Mouse (Mus musculus) cerebellum, postnatal 25 days (tissue): Measurements from ENCODE around the gene Tnfrsf18.
A peak's percentile ranks its signal among the peaks of the same experiment; 100 is the strongest.

Experiments used
- DNase-seq, 2 experiments: peaks; one replicate each; pipeline ENCODE4 v3.0.0; 2021; ENCODE audit warnings: mixed read lengths in 2 of 2

The Tnfrsf18 gene

DNA sequence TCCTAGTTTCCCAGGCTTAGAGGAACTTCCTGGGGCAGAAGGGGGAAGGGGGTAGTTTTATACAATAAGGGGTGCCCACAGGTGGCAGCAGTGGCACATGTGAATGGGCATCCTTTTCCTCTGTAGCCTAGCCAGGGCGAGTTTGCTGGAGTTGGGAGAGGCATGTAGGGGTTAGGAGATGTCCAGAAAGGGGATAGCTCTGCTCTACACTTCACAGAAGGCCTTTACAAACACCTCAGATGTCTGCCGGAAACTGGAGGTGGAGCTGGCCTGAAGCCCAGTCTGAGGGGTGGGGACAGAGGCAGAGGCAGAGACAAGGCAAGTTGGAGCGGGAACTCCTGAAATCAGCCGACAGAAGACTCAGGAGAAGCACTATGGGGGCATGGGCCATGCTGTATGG is at the start of gene Tnfrsf18:
Tnfrsf18 (plus strand) TSS at position 152 of the 400 bp plus-strand sequence.
- DNase-seq, result peak; percentile 30 to 55

DNA sequence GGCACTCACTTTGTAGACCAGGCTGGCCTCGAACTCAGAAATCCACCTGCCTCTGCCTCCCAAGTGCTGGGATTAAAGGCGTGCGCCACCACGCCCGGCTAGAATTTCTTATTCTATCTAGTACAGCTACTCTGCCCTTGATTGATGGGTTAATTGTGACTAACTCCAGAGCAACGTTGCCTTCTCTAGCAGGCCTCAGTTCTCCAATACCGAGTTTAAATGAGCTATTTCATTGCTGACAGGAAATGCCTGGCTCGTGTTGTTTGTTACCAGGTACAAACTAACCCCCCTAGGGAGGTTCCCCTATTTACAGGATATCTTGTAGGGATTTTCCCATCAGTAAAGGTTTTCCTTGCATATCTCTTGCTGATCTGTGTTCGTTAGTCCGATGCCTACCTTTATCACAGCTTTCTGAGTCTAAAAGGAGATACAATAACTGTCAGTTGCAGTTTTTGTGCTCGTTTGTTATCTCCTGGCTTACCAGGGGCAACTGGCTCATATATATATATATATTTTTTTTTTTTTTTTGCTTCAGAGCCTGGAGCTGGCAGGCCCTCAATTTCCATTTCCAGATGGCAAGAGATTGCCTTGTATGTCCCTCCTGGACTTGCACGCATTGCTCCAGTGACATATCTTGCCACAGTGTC is 44.4 kb upstream of the Tnfrsf18 start:
- DNase-seq, result no peak

DNA sequence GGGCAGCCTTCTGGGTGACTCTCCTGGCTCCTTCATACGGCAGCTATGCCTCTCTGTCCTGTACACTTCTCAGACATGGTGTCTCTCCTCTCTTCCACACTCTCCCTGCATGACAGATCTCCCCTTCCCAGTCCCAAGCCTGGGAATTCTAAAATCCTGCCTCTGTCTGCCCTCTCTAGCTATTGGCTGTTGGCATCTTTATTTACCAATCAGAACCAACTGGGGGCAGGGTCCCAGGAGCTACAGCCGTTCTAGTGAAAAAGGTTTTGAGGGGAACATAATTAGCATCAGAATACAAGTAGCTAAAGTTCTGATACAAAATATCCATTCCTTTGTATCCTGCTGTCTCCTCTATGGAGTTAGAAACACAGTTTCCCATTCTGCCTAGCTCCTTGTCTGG is 42.2 kb upstream of the Tnfrsf18 start:
- DNase-seq, result no peak

DNA sequence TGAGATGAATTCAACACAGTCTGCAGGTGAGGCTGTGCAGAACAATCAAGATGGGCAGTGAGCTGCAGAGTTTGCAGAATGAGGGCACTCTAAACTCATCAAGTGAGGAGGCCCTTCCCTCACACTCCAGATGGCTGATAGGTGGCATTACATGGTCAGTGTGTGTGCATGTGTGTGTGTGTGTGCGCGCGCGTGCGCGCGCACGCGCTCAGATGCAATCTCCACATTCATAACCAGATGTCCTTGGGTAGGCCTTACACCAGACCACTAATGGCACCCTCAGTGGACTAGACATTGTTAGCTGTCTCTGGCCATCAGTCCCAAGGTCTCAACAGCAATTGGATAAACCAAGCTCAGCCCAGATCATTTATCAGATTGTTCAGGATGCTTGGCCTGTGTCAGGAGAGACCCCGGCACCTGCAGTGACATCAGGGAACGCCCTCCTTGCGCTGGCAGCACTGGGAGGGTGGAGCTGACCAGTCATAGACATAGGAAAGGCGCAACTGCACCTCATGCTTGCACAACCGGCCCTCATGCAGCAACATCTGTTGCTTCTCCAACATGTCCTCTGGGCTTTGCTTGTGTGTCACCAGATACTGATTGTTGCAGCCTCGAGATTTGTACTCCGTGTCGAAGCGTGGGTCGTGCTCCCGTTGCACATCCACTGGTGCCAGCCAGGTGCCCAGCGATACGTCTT is 34.6 kb upstream of the Tnfrsf18 start:
- DNase-seq, result no peak

DNA sequence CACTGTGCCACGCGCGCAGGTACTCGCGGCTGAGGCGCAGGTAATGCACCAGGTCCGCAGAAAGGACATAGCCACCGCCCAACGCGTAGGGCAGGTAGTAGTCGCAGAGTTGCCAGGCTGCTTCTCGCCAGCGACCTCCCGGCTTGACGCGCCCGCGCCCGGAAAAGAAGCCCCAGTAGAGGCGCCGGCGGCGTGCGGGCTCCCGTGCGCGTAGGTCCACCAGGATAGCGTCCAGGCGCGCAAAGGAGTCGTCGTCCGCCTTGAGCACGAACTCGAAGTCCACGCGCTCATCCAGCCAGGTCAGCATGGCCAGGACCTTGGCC is 34.1 kb upstream of the Tnfrsf18 start:
- DNase-seq, result no peak

DNA sequence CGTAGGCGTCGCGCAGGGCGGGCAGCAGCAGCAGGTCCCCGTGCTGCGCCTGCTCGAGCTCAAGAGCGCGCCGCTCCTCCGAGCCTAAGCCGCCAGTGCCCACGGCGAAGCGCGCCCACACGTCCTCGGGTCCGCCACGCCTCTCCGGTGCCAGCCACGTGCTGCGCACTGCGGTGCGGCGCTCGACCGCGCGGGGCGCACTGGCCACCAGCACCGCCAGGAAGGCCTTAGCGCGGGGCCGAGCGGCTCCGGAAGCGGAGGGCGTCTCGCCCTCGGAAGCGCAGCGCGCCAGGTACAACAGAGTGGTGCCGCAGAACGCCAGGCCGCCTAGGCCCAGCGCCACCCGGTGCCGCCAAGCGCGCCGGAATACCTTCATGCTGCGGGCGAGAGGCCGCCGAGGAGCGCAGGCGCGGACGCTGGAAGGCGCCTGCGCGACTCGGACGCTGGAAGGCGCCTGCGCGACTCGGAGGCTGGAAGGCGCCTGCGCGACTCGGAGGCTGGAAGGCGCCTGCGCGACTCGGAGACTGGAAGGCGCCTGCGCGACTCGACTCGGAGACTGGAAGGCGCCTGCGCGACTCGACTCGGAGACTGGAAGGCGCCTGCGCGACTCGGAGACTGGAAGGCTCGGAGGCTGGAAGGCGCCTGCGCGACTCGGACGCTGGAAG is 33.6 kb upstream of the Tnfrsf18 start, which contains the start of the genes B3galt6 and Sdf4:
B3galt6 (minus strand) TSS at position 409 of the 665 bp plus-strand sequence.
Sdf4 (plus strand) TSS at position 632 of the 665 bp plus-strand sequence.
- DNase-seq, result peak; percentile 90 to 93

DNA sequence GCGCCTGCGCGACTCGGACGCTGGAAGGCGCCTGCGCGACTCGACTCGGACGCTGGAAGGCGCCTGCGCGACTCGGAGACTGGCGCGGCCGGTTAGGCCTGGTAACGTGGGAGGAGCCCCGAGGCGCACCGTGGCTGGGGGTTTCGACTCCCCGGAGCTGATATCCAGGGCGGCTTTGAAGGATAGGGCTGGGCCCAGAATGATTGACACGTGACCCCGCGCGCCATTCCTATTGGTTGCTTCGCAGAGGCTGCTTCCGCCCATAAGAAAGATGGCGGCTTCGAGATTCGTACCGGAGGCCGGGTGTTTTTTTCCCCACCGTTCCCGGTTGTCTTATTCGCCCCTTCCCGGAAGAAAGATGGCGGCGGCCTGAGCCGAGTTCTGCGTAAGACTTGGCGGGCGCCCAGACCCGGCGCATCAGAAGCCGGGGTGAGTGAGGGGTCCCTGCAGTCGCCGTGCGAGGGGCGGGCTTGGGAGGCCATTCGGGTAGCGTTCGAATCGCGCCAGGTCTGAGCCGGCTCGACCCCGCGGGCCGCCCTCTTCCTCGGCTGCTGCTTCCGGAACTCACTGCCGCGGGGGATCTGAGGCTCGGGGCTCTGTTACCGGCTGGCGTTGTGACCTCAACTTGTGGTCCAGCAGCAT is 32.9 kb upstream of the Tnfrsf18 start:
- DNase-seq, result peak; percentile 97 to 98

DNA sequence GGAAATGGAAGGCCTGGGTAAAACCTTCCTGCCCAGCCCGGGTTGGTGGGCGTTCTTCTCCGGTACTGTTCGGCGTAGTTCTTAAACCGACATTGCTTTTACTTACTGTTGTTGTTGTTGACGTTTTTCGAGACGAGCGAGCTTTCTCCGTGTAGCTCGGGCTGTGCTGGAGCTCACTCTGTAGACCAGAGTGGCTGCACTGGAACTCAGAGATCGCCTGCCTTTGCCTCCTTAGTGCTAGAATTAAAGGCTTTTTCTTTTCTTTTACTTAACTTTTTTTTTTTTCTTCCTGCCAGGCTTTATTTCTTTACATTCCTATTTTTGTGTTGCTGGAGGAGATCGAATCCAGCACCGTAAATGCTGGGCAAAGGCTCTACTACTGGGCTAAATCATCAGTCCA is 32.4 kb upstream of the Tnfrsf18 start:
- DNase-seq, result no peak

DNA sequence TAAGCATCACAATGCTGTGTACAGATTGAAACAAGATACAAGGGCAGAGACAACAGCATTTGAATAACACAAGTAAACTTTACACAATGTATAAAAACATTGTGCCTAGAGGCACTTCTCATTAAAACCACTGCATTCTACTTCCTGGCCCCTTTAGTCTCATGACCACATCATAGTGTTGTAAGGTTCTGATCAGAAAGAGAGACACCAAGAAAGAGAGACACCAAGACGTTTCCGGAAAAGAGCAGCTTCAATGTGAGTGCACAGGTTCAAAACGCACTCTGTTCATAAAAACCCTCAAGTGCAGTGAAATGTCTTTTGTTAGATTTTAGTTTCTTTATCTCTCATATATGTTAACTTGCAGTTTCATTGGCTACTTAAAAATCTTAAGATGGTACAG is 21.9 kb upstream of the Tnfrsf18 start:
- DNase-seq, result no peak

DNA sequence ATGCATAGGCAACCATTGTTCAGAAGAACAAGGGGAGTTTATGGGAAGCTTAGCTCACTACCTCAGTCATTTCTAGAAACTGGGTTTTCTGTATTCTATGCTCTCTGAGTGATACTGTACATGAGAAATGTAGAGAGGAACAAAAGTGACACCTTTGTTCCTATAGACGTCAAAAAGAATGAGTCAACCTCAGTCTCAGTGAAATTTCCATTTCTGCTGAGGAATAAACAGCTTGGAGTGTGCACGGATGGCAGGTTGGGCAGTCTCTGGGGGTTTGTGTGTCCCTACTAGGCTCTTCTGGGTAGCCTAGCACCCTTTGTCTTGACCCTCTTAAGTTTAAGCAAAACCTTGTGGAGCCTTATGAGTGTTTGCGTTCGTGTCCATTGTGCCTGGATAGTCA is 17.6 kb upstream of the Tnfrsf18 start:
- no peak for DNase-seq

DNA sequence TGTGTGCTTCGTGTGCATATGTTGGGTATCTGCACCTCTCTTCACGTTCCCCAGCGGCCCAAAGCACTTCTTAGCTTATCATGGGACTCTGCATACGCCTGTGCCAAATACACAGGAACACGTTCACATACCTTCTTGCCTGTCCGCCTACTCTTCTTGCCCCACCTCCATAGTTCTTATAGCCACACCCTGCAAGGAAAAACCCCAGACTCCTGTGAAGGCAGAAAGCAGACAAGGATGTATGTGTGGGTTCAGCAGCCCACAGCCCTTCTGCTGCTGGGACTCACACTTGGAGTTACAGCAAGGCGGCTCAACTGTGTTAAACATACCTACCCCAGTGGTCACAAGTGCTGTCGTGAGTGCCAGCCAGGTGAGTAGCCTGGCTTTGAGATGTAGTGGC is 12.3 kb upstream of the Tnfrsf18 start, which contains the start of gene Tnfrsf4:
Tnfrsf4 (plus strand) TSS at position 207 of the 400 bp plus-strand sequence.
- no peak for DNase-seq

DNA sequence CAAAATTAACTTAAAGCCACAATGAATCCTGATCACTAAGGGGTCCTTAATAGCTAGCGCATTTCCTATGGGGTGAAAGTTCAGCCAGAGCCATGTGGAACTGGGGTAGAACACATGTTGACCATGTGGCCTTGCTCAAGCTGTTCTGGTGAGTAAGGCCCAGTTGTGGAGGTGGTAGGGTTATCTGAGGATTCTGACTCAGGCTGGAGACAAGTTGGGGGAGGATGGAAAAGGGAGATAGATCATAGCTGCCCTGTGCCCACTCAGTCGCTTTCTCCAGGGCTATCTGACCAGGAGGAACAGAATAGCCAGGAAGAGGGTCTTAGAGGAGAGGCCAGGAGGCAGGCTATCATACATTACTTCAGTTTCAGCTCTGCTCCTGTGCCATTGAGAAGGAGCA is 11.5 kb upstream of the Tnfrsf18 start:
- no peak for DNase-seq

DNA sequence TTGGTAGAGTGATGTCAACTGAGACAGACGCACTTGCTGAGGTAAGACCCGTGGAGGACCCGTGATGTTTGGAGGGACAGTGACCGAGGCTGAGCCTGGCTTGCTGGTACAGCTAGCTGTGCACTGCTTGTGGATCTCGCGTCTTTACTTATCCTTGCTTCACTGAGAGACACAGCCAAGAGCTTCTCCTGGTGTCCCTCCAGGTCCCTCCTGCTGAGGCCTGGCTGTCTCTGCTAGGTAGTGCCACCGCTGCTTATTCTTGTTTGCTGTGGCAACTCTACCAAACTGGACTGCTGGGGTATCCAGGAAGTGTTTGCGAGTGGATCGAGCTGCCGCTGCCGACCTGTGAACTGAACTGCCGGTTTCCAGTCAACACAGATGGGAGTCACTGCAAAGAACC is 6.2 kb upstream of the Tnfrsf18 start:
- peak in 1 of 2 experiments; percentile 52 for DNase-seq

DNA sequence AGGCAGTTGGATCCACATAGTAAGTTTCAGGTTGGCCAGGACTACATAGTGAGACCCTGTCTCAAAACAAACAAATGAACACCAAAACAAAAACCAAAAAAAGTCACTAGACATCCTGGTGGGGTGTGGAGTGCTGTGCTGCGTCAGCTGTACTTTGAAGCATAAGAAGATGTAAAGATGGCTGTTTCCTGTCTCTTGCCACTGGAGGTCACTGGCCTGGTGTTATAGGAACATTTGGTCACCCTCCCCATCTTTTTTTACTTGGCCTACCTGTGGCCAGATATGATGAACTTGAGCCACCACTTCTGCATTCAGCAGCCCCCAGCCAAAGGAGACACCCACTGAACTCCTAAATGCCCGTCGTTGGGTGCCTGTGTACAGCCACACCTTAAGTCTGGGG is 4.6 kb upstream of the Tnfrsf18 start:
- DNase-seq, result no peak

DNA sequence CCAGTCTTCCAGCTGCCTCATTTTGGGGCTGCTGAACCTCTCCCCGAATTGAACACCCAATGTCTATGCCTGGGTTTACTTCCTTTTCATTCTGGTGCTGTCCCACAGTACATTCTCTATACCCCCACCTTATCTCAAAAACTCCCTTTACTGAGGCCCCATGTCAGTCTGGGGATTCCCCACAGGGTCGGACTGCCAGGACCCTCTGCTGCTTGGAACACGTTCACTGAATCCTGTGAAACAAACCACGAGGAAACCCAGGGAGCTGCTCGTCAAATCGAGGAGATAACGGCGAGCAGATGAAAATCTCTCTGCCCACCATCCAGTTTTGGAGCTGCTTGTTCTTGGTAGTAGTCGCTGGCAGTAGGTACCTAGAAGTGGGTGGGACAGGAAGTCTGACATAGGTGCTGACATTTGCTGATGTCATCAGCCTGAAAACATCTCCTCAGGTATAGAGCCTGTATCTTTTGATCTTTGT is 4.0 kb upstream of the Tnfrsf18 start:
- no peak for DNase-seq

DNA sequence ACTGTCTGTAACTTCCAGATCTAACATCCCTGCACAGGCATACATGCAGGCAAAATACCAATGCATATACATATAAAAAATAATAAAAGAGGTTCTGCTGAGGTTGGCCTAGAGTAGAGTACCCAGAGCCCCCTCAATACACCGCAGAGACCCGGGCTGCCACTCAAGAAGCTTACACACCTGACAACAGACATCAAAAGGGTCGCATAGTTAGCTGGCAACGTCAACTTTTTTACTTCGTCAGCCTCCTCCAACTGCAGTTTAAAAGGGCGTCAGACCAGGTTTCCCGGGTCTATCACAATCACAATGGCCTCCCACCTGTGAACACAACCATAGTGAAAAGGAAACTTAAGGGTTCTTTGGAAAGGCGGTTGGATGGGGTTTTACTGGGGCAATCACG is 2.4 kb upstream of the Tnfrsf18 start:
- DNase-seq, result no peak

DNA sequence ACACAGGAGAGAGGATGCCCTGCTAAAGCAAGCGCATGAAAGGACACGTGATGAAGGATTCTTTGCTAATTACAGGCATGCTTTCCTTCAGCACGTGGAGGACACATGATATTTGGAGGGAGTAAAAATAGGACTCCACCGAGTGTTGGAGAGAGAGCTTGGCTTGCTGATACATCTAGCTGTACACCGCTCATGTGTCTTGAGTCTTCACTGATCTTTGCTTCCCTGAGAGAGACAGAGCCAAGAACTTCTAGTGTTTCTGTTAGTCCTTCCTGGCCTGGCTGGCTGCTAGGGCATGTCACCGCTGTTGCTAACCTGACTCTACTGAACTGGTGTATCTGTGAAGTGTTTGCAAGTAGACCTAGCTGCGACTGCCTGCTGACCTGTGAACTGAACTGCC is 1.8 kb upstream of the Tnfrsf18 start:
- no peak for DNase-seq

DNA sequence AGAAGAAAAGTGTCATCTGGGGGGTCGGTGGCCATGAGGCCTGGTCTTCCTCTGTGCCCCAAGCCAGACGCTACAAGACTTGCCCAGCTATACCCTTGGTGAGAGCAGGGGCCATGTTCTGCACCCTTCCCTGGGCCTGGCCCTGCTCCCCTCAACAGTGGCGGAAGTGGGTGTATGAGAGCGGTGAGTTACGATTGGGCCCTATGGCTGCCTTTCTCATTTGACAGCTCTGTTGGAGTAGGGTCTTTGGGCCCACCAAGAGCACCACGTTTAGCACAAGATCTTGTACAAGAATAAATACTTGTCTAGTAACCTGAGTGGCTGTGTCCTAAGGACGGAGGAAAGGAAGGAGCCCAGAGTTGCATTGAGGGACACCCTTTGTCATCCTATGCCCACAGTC is 2.6 kb downstream of the Tnfrsf18 start:
- no peak for DNase-seq

DNA sequence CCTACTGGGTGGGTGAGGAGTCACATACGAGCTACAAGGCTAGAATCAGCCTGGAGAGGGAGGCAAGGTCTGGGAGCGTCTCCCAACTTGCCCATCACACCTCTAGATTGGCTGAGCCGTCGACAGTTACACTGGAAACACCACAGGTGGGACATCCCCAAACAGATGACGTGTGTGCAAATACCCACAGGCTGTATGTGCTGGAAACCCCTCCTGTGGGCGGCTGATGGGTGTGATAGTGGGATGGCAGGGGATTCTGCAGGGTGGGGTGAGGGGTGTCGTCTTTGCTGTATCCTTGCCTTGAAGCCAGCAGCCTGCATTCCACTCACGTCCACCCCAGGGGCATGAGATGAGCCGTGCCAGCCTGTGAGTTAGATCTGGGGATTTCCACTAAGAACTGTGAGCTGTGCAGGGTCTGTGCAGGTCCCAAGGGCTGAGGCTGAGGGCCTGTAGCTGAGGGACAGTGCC is 4.7 kb downstream of the Tnfrsf18 start:
- peak; percentile 26 to 33 for DNase-seq

DNA sequence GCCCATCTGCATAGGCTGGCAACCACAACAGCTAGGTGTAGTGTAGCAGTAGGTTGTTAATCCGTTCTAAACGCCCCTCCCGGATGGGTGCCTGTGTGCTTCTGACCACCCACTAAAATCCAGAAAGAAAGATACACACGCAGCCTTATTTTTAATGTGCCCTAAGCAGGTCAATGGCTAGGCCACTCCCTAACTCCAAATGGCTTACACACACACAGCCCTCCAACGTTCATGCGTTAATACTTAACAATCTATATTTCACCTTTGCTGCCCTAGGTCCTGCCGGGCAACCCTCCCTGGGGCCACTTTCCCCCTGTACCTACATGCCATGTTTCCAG is 5.3 kb downstream of the Tnfrsf18 start:
- no peak for DNase-seq

DNA sequence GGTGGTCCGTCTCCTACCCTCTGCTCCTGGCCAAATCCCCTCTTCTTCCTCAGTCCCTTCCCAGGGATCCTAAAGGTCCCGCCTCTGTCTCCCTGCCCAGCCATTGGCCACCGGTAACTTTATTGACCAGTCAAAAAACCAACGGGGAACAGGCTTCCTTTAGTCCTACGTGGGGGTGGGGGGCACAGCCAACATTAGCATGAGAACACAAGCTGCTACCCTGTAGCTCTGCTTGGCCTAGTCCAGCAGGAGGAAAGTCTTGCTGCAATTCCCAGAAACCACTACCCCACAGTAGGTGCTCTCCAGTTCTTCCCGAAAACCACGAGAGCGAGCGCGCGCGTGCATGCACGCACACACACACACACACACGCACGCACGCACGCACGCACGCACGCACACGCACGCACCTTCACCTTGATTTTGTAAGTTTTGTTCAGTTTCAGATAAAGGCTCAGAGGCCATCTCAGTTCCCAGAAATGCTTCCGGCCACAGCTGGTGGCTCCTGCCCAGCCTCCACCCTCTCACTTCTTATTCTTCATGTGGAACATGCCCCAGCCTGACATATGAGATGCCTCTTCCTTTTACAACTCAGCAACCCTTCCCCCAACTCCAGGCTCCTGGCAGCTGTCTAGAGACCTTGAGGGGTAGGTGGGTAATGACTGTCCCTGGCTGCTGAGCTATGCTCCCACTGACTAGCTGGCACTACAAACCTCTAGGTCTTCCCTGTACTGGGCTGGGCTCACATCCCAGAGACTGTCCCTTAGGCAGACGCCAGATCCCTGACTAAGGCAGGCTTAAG is 5.8 kb downstream of the Tnfrsf18 start:
- DNase-seq, result peak; percentile 89

DNA sequence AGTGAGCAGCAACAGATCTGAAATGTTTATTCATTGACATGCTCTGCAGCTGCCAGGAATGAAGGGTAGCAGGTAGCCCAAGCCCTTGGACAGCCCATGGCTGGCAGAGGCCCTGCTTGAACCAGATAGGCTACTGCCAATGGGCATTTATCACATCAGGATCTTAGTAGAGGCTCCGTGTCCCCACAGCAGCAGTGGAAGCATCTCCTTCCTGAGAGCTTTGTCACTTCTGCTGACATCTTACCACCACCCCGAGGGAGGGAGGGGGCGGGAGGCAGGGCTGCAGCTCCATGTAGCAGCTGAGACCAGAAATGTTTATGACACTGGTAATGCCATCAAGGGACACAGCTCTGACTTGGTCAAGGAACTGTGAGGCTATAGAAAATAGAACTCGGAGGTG is 6.9 kb downstream of the Tnfrsf18 start:
- DNase-seq, result no peak
